Comparison of ENCODE assay signal across 8 mouse cellular contexts in the genomic region with DNA sequence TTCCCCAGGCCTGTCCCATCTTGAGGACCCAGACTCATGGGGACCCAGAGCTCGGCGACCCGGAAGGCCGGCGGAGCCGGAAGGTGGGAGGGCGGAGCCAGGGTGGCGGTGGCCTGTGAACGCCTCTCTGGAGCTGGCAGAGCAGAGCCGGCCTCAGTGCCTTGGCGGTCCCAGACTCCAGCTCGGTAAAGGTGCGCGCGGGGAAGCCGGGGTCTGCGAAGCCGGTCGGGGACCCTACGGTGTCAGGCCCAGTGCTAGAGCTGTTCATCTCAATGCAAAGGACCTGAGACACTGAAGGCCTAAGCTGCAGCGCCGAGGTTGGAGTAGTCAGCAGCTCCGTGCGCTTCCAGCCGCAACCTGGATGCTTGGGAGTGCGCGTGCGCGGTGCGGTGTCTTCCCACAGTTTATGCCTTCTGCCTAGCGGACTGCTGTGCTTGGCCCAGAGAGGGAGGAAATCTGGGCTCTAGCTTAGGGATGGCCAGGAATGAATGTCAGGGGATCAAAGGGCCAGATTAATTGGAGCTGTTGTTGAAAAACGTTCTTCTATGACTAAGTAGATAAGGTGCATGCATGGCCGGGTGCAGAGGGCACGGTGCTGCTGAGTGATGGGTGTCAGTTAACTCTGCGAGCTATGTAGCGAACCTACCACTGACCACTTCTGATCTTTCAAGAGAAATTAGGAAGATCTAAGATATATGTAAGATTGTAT. TPM values are rescaled to one million over a fixed set of nuclear protein-coding genes. Genes with fewer than 3 reads are reported as not detected.
DNase-seq lines count a peak whose midpoint lies in the region; ATAC-seq and TF ChIP-seq lines count a peak whose summit lies in the region.

No protein-coding gene starts in this region.

- TF ChIP-seq EP300 in CH12.LX (IDR thresholded peaks at IDR 0.05; ENCODE audit: low read length), result no peak
- TF ChIP-seq EP300 in heart, postnatal 0 days (IDR thresholded peaks at IDR 0.05; ENCODE audit: low read depth), result no peak

- H3K27me3 ChIP-seq in CH12.LX (replicated peaks), result no peaks in the 10 kb centered on the region
- no peaks in the 10 kb centered on the region for H3K27me3 ChIP-seq in forebrain, embryonic 12.5 days
- H3K27me3 ChIP-seq in heart, postnatal 0 days (ENCODE audit: control insufficient read depth, insufficient read depth, low read length), result no peaks in the 10 kb centered on the region
- no peaks in the 10 kb centered on the region for H3K27me3 ChIP-seq in liver, embryonic 15.5 days
- no peaks in the 10 kb centered on the region for H3K27me3 ChIP-seq in neural tube, embryonic 12.5 days (replicated peaks)

- WGBS in forebrain, embryonic 12.5 days, result 5% methylated on average over 36 of the region's 36 CpGs
- WGBS in heart, postnatal 0 days, result 2% methylated on average over 36 of the region's 36 CpGs
- under 1% methylated on average over 36 of the region's 36 CpGs for WGBS in liver, embryonic 15.5 days (ENCODE audit: insufficient replicate concordance)
- 6% methylated on average over 36 of the region's 36 CpGs for WGBS in neural tube, embryonic 12.5 days

- TF ChIP-seq POLR2A in CH12.LX (IDR thresholded peaks at IDR 0.05; ENCODE audit: low read depth, low read length), result peak; percentile 93

- peak; percentile 91 for ATAC-seq in forebrain, embryonic 12.5 days (ENCODE audit: low FRiP score)
- ATAC-seq in heart, postnatal 0 days (ENCODE audit: insufficient read depth, low read depth), result peak; percentile 88
- ATAC-seq in liver, embryonic 15.5 days (ENCODE audit: insufficient read depth), result peak; percentile 73
- peak; percentile 92 for ATAC-seq in neural tube, embryonic 12.5 days (ENCODE audit: low FRiP score, low read depth)

- TF ChIP-seq CTCF in CH12.LX (conservative IDR thresholded peaks at IDR 0.05 in 1 of 2, IDR thresholded peaks at IDR 0.05 in 1 of 2; ENCODE audit: low read depth in 2 of 2, low read length in 2 of 2), result no peak
- TF ChIP-seq CTCF in heart, postnatal 0 days (IDR thresholded peaks at IDR 0.05; ENCODE audit: low read depth), result no peak

- H3K4me3 ChIP-seq in CH12.LX (replicated peaks in 1 of 3; ENCODE audit: low read depth in 2 of 3, low read length in 2 of 3, poor library complexity in 1 of 3), result peak overlapping the region; percentile 69 to 84 (median 81)
- peak overlapping the region; percentile 54 for H3K4me3 ChIP-seq in forebrain, embryonic 12.5 days (replicated peaks)
- H3K4me3 ChIP-seq in heart, postnatal 0 days (ENCODE audit: low read depth, low read length), result peak overlapping the region; percentile 63
- peak overlapping the region; percentile 67 for H3K4me3 ChIP-seq in liver, embryonic 15.5 days (replicated peaks)
- peak overlapping the region; percentile 54 for H3K4me3 ChIP-seq in neural tube, embryonic 12.5 days

- peak overlapping the region; percentile 66 for H3K9ac ChIP-seq in CH12.LX (ENCODE audit: insufficient read depth, low read depth)
- peak overlapping the region; percentile 70 for H3K9ac ChIP-seq in forebrain, embryonic 12.5 days
- peak overlapping the region; percentile 68 for H3K9ac ChIP-seq in heart, postnatal 0 days (replicated peaks; ENCODE audit: low read depth, low read length)
- H3K9ac ChIP-seq in liver, embryonic 15.5 days, result peak overlapping the region; percentile 62
- H3K9ac ChIP-seq in neural tube, embryonic 12.5 days, result peak overlapping the region; percentile 69

- H3K36me3 ChIP-seq in CH12.LX (replicated peaks in 1 of 2; ENCODE audit: control insufficient read depth in 1 of 2, insufficient read depth in 1 of 2, low read length in 1 of 2), result peaks cover 0 to 13% of the 10 kb centered on the region in 2 experiments
- no peaks in the 10 kb centered on the region for H3K36me3 ChIP-seq in forebrain, embryonic 12.5 days (replicated peaks)
- 0 out of 2 replicates have a peak, but pooled peaks cover 3% of the 10 kb centered on the region for H3K36me3 ChIP-seq in heart, postnatal 0 days (replicated peaks; ENCODE audit: control insufficient read depth, insufficient read depth, low read length)
- no peaks in the 10 kb centered on the region for H3K36me3 ChIP-seq in liver, embryonic 15.5 days (replicated peaks)
- H3K36me3 ChIP-seq in neural tube, embryonic 12.5 days, result no peaks in the 10 kb centered on the region

- dilution Hi-C loops in CH12.LX (cut with MboI; ENCODE audit: extremely low pct_ligation_motif_present, extremely low pct_unique_long_range_greater_than_20kb, low sequenced_read_pairs), result no loop called here

- H3K79me2 ChIP-seq in CH12.LX (replicated peaks; ENCODE audit: control insufficient read depth, extremely low read depth, insufficient read depth, poor library complexity, severe bottlenecking), result no peaks in the 10 kb centered on the region

- in situ Hi-C loops in CH12.LX (cut with MboI; ENCODE audit: low pct_ligation_motif_present, low pct_unique_long_range_greater_than_20kb, low sequenced_read_pairs), result no loop called here

- H3K4me2 ChIP-seq in CH12.LX (ENCODE audit: insufficient read depth, low read depth, poor library complexity, severe bottlenecking), result peak overlapping the region; percentile 92
- peak overlapping the region; percentile 94 for H3K4me2 ChIP-seq in forebrain, embryonic 12.5 days
- H3K4me2 ChIP-seq in heart, postnatal 0 days (ENCODE audit: low read depth, low read length), result peak overlapping the region; percentile 89
- H3K4me2 ChIP-seq in liver, embryonic 15.5 days, result peak overlapping the region; percentile 88
- peak overlapping the region; percentile 89 for H3K4me2 ChIP-seq in neural tube, embryonic 12.5 days (replicated peaks)

- H3K4me1 ChIP-seq in CH12.LX (ENCODE audit: control insufficient read depth in 1 of 2, insufficient read depth in 2 of 2), result peaks cover 4 to 32% of the 10 kb centered on the region in 2 experiments; a peak in 3 of 4 replicates
- H3K4me1 ChIP-seq in forebrain, embryonic 12.5 days, result peaks cover 16% of the 10 kb centered on the region
- peaks cover 10% of the 10 kb centered on the region for H3K4me1 ChIP-seq in heart, postnatal 0 days (ENCODE audit: control insufficient read depth, insufficient read depth)
- peaks cover 44% of the 10 kb centered on the region for H3K4me1 ChIP-seq in liver, embryonic 15.5 days (replicated peaks)
- peaks cover 14% of the 10 kb centered on the region for H3K4me1 ChIP-seq in neural tube, embryonic 12.5 days

- H3K27ac ChIP-seq in CH12.LX (ENCODE audit: insufficient read depth, low read depth), result peak overlapping the region; percentile 52; the same call in 1 of the 2 replicates
- H3K27ac ChIP-seq in forebrain, embryonic 12.5 days, result peak overlapping the region; percentile 70
- H3K27ac ChIP-seq in heart, postnatal 0 days (ENCODE audit: low read depth), result peak overlapping the region; percentile 91
- H3K27ac ChIP-seq in liver, embryonic 15.5 days (replicated peaks), result peak overlapping the region; percentile 81
- H3K27ac ChIP-seq in neural tube, embryonic 12.5 days, result peak overlapping the region; percentile 81

- DNase-seq in CH12.LX (ENCODE audit: extremely low read depth), result peak; percentile 77
- DNase-seq in c-Kit-positive CD71-positive TER-119-positive erythroid progenitor cells, embryonic 14.5 days (ENCODE audit: low spot score), result peak; percentile 69
- DNase-seq in heart, postnatal 0 days (ENCODE audit: low spot score), result peak; percentile 84
- DNase-seq in kidney, postnatal 4 days, result peak; percentile 86 to 92
- peak; percentile 83 for DNase-seq in telencephalon, adult 2 months (ENCODE audit: low read depth, low spot score)

- no peaks in the 10 kb centered on the region for H3K9me3 ChIP-seq in CH12.LX (replicated peaks; ENCODE audit: low read length)
- H3K9me3 ChIP-seq in forebrain, embryonic 12.5 days, result no peaks in the 10 kb centered on the region
- H3K9me3 ChIP-seq in heart, postnatal 0 days (replicated peaks; ENCODE audit: control insufficient read depth, low read length), result no peaks in the 10 kb centered on the region
- no peaks in the 10 kb centered on the region for H3K9me3 ChIP-seq in liver, embryonic 15.5 days (replicated peaks)
- no peaks in the 10 kb centered on the region for H3K9me3 ChIP-seq in neural tube, embryonic 12.5 days

- no peak for TF ChIP-seq RAD21 in CH12.LX (IDR thresholded peaks at IDR 0.05; ENCODE audit: low read depth, low read length)

TF ChIP-seq in CH12.LX, 34 proteins besides CTCF, POLR2A, EP300 and RAD21 (continues in another document):
- no peak for TF ChIP-seq MAFK (IDR thresholded peaks at IDR 0.05; ENCODE audit: insufficient replicate concordance, low read length)
- TF ChIP-seq MXI1 (IDR thresholded peaks at IDR 0.05; ENCODE audit: low read depth, low read length), result no peak; the same call in none of the 2 replicates
- no peak for TF ChIP-seq ZKSCAN1 (IDR thresholded peaks at IDR 0.05; ENCODE audit: borderline replicate concordance, low read depth, low read length)
- TF ChIP-seq IRF4 (IDR thresholded peaks at IDR 0.05; ENCODE audit: low read depth, low read length), result no peak
- TF ChIP-seq CHD2 (IDR thresholded peaks at IDR 0.05; ENCODE audit: low read length), result peak; percentile 32; the same call in 1 of the 2 replicates
- peak; percentile 93 for TF ChIP-seq ELF1 (IDR thresholded peaks at IDR 0.05; ENCODE audit: low read depth, low read length)
- TF ChIP-seq HCFC1 (IDR thresholded peaks at IDR 0.05; ENCODE audit: low read depth, low read length), result peak; percentile 64
- TF ChIP-seq TBP (conservative IDR thresholded peaks at IDR 0.05; ENCODE audit: low read depth, low read length), result 0 out of 2 replicates have a peak, but pooled peaks have one; percentile 65
- TF ChIP-seq ZC3H11A (IDR thresholded peaks at IDR 0.05; ENCODE audit: low read depth, low read length), result no peak

RNA-seq across cellular contexts. Expression of a gene that starts 0.8 kb away (rescaled TPM):
- total RNA-seq in CH12.LX (2012; rRNA removed) (7.4 and 8.1 TPM in 2 replicates), CH12.LX (2014; rRNA removed) (9.7 and 10.3 TPM in 2 replicates)
- 9.4 and 10.6 TPM in 2 replicates for polyA plus RNA-seq in CH12.LX (2012; ENCODE audit: insufficient read length, low read depth)
- polyA plus RNA-seq in forebrain, embryonic 12.5 days (2016; fragmentation: Nextera tagmentation; extraction: Ambion mirVana), result 12.1 and 14.2 TPM in 2 replicates
- total RNA-seq in heart, postnatal 0 days (2014; rRNA removed; ENCODE audit: low replicate concordance), result 15.9 and 17.5 TPM in 2 replicates
- polyA plus RNA-seq in heart, postnatal 0 days (2015; fragmentation: Nextera tagmentation; extraction: Ambion mirVana), result 16.5 and 19.1 TPM in 2 replicates
- 17.3 and 19.8 TPM in 2 replicates for polyA plus RNA-seq in liver, embryonic 15.5 days (2015; fragmentation: Nextera tagmentation; extraction: Ambion mirVana)
- 20.0 and 20.8 TPM in 2 replicates for polyA plus RNA-seq in neural tube, embryonic 12.5 days (2016; fragmentation: Nextera tagmentation; extraction: Ambion mirVana)

RNA-seq across cellular contexts. Expression of a gene that starts 44.0 kb away (rescaled TPM):
- total RNA-seq in CH12.LX (2012; rRNA removed), result 0.59 and 0.72 TPM in 2 replicates
- total RNA-seq in CH12.LX (2014; rRNA removed), result 0.16 and 0.24 TPM in 2 replicates
- 0.12 TPM in 1 of 2 replicates, not detected in the other for polyA plus RNA-seq in CH12.LX (2012; ENCODE audit: insufficient read length, low read depth)
- polyA plus RNA-seq in forebrain, embryonic 12.5 days (2016; fragmentation: Nextera tagmentation; extraction: Ambion mirVana), result 1.3 and 1.4 TPM in 2 replicates
- total RNA-seq in heart, postnatal 0 days (2014; rRNA removed; ENCODE audit: low replicate concordance), result 6.3 and 17.5 TPM in 2 replicates
- 6.6 and 8.6 TPM in 2 replicates for polyA plus RNA-seq in heart, postnatal 0 days (2015; fragmentation: Nextera tagmentation; extraction: Ambion mirVana)
- 0.53 and 0.66 TPM in 2 replicates for polyA plus RNA-seq in liver, embryonic 15.5 days (2015; fragmentation: Nextera tagmentation; extraction: Ambion mirVana)
- 1.2 and 1.6 TPM in 2 replicates for polyA plus RNA-seq in neural tube, embryonic 12.5 days (2016; fragmentation: Nextera tagmentation; extraction: Ambion mirVana)

Comparison
In these comparisons a context has a peak if more than half of its experiments do, and no peak if none do; other contexts are left out.
1. Peak in every context shown above with its lines: DNase-seq, ATAC-seq, H3K4me3 ChIP-seq and H3K27ac ChIP-seq.